Mouse (Mus musculus) small intestine, adult 2 months (tissue): Measurements from ENCODE around the gene Ubqln4.

Experiments used
- CTCF ChIP-seq: fragments of 200-500 bp; IDR thresholded peaks from 2 replicates; pipeline ENCODE4 v1.5.1; 2012; ENCODE audit warnings: low read depth, mild to moderate bottlenecking, control low read depth, inconsistent platforms, low read length, moderate library complexity, mixed read lengths; ENCODE audit not compliant: insufficient replicate concordance, insufficient read length; ENCODE audit errors: extremely low read depth
- POLR2A ChIP-seq: fragments of 200-500 bp; IDR thresholded peaks from 2 replicates; pipeline ENCODE4 v1.6.1; 2012; ENCODE audit warnings: low read depth, mild to moderate bottlenecking, control low read depth, inconsistent platforms, low read length, moderate library complexity

GRCm38 (mm10) chr3:88531348-88532298 lies 21.9 kb upstream of the Ubqln4 start:
- TF ChIP-seq CTCF (no peak), POLR2A (0 out of 2 replicates have a peak, but pooled peaks have one; percentile 20)
